Mouse (Mus musculus) brain, embryonic 14.5 days (tissue): Measurements from ENCODE around the gene Chd6.

Experiments used
- CTCF ChIP-seq: fragments of 200-500 bp; IDR thresholded peaks from 2 replicates; pipeline ENCODE4 v1.5.1; 2012; ENCODE audit warnings: inconsistent platforms, mild to moderate bottlenecking, moderate library complexity, borderline replicate concordance; ENCODE audit not compliant: insufficient read depth, insufficient read length; ENCODE audit errors: extremely low read depth
- POLR2A ChIP-seq: fragments of 200-500 bp; IDR thresholded peaks from 2 replicates; pipeline ENCODE4 v1.6.1; 2012; ENCODE audit warnings: mild to moderate bottlenecking, inconsistent platforms, borderline replicate concordance; ENCODE audit not compliant: poor library complexity, insufficient read depth, insufficient read length, severe bottlenecking; ENCODE audit errors: extremely low read depth

DNA sequence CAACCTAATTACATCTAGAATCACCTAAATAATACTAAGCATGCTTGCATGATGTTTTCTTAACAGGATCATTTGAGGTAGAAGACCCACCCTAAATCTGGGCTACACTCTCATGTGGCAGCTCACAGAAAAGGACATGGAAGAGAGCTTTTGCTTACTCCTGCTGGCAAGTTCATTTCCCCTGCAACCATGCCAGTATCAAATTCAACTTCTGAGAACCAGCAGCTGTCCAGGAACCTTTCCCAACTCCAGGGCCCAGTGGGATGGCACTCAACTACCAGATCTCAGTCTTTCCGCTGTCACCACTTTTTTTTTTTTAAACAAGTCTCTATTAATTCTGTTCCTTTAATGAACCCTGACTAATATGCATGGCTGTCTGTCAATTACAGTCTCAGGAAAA is 114.7 kb downstream of the Chd6 start:
- TF ChIP-seq CTCF, result no peak
- no peak for TF ChIP-seq POLR2A
